Mouse (Mus musculus): ENCODE results near the gene Fam228a.

- no peak for TF ChIP-seq CTCF (IDR thresholded peaks at IDR 0.05; ENCODE audit: extremely low read depth, insufficient read length, insufficient replicate concordance, low read depth, low read length)
- TF ChIP-seq POLR2A (IDR thresholded peaks at IDR 0.05; ENCODE audit: low read depth, low read length), result no peak
Measured at GRCm38 (mm10) chr12:4707488-4708017, 30.7 kb downstream of the Fam228a start.

Measured in small intestine, adult 2 months (tissue).